Mouse (Mus musculus): ENCODE measurements around the gene Agtr1a. TPM values are rescaled to one million over a fixed set of nuclear protein-coding genes. Genes with fewer than 3 reads are reported as not detected.

Gene Agtr1a
- polyA plus RNA-seq, 1 experiment from 2014 or later, result 1.6 TPM

DNA sequence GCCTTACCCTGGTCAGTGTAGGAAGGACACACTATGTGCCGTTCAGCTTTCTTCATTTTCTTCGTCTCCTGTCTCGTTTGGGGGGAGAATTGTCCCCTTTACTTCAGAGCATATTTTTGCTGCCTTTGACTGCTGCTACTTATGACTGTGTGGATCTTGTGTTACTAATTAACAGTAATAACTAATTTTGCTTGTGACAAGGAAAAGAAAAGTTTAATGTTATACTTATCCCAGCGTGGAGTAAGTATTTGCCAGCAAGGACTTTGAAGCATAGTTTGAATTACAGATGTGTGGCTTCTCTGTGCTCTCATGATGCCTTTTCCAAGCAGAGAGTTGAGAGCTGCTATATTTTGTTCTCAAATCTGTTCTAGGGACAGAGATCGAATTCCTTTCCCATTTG lies 2.3 kb downstream of the Agtr1a start:
- H3K4me3 ChIP-seq (ENCODE audit: low read depth, low read length), result no peak overlapping the region
- H3K9me3 ChIP-seq (ENCODE audit: control insufficient read depth, low read length), result no peaks in the 10 kb centered on the region
- H3K27me3 ChIP-seq (ENCODE audit: control insufficient read depth, insufficient read depth, low read length), result no peaks in the 10 kb centered on the region
- H3K36me3 ChIP-seq (ENCODE audit: control insufficient read depth, insufficient read depth, low read length), result no peaks in the 10 kb centered on the region
- no peak overlapping the region for H3K9ac ChIP-seq (replicated peaks; ENCODE audit: low read depth, low read length)
- ATAC-seq (ENCODE audit: low read depth), result no peak
- H3K4me2 ChIP-seq (ENCODE audit: low read depth, low read length), result no peak overlapping the region
- WGBS, result 91% methylated on average over 5 of the region's 5 CpGs
- no peak overlapping the region for H3K27ac ChIP-seq (ENCODE audit: low read depth, low read length)
- no peaks in the 10 kb centered on the region for H3K4me1 ChIP-seq (ENCODE audit: control insufficient read depth, insufficient read depth, low read length)

DNA sequence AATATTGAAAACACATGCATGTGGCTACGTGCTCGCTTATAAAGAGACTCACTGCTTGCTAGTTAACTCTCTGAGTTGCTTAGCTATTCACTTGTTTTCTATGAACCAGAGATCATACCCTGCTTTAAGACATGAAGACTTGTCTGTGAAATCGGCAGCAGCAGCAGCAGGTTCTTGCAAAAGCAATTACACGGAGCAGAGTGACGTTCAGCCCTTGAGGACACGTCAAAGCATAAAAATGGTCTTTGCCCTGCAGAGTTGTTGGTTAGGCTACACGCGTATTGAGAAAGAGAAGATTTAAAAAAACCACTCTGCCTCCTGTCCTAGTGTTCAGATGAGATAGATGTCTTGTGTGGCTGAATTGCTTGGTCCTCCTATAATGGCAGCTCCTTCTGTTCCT lies 3.7 kb downstream of the Agtr1a start:
- WGBS, result 83% methylated on average over 8 of the region's 8 CpGs

DNA sequence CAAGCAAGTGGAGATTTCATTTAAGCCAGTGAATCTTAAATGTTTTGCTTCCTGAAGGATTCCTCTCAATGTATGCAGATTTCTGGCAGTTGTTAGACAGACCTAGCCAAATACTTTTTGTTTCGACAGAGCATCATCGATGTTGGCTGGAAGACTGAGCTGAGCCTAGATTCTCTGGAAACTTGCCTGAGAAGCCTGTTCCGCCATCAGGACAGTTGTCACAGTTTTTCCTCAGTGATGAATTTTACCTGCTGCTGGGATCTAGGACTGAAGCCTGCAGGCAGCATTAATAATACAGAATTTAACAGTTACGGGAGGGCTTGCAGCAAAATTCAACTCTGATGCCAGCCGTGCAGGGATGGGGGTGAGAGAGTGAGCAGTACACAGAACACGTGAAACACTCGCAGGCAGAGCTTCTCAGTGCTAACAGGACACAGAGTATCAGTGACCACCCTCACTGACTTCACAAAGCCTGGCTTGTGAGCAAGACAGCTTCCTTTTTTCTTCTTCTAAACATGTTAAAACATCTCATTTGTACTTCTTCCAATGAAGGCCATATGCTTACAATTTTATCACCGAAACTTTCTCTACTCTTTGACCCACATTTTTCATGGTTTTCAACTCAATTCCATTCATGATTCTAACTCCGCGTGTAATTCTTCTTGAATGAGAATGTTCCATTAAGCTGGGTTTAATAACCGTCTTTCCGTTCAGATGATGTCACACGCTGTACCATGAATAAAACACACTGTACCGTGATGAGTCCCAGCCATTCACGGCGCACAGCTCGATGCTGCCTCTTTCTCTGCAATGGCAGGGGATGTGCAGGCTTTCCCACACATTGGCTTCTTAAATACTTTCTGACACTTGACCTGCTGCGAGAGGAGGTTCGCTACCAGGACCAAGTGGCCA lies 6.0 kb downstream of the Agtr1a start:
- H3K27me3 ChIP-seq (ENCODE audit: control insufficient read depth, insufficient read depth, low read length), result no peaks in the 10 kb centered on the region
- H3K4me2 ChIP-seq (ENCODE audit: low read depth, low read length), result no peak overlapping the region
- H3K36me3 ChIP-seq (ENCODE audit: control insufficient read depth, insufficient read depth, low read length), result no peaks in the 10 kb centered on the region
- no peaks in the 10 kb centered on the region for H3K9me3 ChIP-seq (ENCODE audit: control insufficient read depth, low read length)
- no peak overlapping the region for H3K9ac ChIP-seq (replicated peaks; ENCODE audit: low read depth, low read length)
- peak; percentile 75; the same call in 1 of the 2 replicates for ATAC-seq (ENCODE audit: low read depth)
- H3K27ac ChIP-seq (ENCODE audit: low read depth, low read length), result no peak overlapping the region
- H3K4me3 ChIP-seq (ENCODE audit: low read depth, low read length), result no peak overlapping the region
- no peaks in the 10 kb centered on the region for H3K4me1 ChIP-seq (ENCODE audit: control insufficient read depth, insufficient read depth, low read length)
- 63% methylated on average over 19 of the region's 19 CpGs for WGBS

More for the DNA sequence above, 3.7 kb downstream of the Agtr1a start:
- no peak for ATAC-seq (ENCODE audit: low read depth)
- H3K27me3 ChIP-seq (ENCODE audit: control insufficient read depth, insufficient read depth, low read length), result no peaks in the 10 kb centered on the region
- no peak overlapping the region for H3K9ac ChIP-seq (replicated peaks; ENCODE audit: low read depth, low read length)
- no peak overlapping the region for H3K4me2 ChIP-seq (ENCODE audit: low read depth, low read length)
- no peaks in the 10 kb centered on the region for H3K9me3 ChIP-seq (ENCODE audit: control insufficient read depth, low read length)
- H3K4me1 ChIP-seq (ENCODE audit: control insufficient read depth, insufficient read depth, low read length), result no peaks in the 10 kb centered on the region
- H3K4me3 ChIP-seq (ENCODE audit: low read depth, low read length), result no peak overlapping the region
- no peak overlapping the region for H3K27ac ChIP-seq (ENCODE audit: low read depth, low read length)
- H3K36me3 ChIP-seq (ENCODE audit: control insufficient read depth, insufficient read depth, low read length), result no peaks in the 10 kb centered on the region

DNA sequence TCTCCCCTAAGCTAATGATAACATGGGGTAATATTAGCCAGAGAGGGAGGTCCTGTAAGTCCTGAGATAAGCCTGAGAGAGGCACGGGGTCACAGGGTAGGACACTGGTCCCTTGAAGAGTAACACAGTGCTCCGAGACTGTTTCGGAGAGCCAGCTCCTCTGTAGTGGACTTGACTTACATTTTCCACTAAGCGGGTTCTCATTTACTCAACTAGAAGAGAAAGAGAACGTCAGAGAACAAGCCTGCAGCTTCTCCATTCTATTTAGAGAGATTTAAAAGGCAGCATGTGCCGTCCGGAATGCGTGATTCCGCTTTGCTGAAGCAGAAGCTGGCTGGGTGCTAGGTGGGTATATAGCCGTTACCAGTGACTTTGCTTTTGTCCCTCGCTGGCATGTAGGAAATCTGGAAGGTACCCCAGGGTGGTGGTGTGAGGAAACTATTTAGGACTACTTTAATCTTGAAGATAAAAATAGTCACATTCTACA lies 9.2 kb downstream of the Agtr1a start:
- no peaks in the 10 kb centered on the region for H3K27me3 ChIP-seq (ENCODE audit: control insufficient read depth, insufficient read depth, low read length)
- WGBS, result 91% methylated on average over 11 of the region's 11 CpGs
- no peak overlapping the region for H3K9ac ChIP-seq (replicated peaks; ENCODE audit: low read depth, low read length)
- no peak overlapping the region for H3K4me3 ChIP-seq (ENCODE audit: low read depth, low read length)
- no peak overlapping the region for H3K27ac ChIP-seq (ENCODE audit: low read depth, low read length)
- no peaks in the 10 kb centered on the region for H3K36me3 ChIP-seq (ENCODE audit: control insufficient read depth, insufficient read depth, low read length)
- no peaks in the 10 kb centered on the region for H3K9me3 ChIP-seq (ENCODE audit: control insufficient read depth, low read length)
- ATAC-seq (ENCODE audit: low read depth), result no peak
- H3K4me2 ChIP-seq (ENCODE audit: low read depth, low read length), result no peak overlapping the region
- no peaks in the 10 kb centered on the region for H3K4me1 ChIP-seq (ENCODE audit: control insufficient read depth, insufficient read depth, low read length)

DNA sequence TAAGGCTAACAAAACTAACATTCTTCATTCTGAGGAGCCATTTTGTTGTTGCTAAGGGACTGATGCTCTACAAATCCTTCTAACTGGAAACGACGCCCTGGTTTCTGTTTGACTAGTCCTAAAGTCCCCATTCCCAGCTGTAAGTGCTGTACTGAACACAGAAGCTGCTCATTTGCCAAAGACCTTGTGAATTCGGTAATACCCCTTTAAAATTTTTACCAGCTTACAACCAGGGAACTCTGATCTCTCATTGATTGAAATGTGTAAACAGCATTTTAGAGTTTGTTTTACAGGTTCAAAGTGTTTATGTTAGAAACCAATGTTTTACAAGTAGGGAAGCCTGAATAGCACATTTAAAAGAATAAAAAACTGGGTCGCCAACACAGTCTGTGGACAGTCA lies 10.6 kb downstream of the Agtr1a start:
- H3K4me2 ChIP-seq (ENCODE audit: low read depth, low read length), result no peak overlapping the region
- no peaks in the 10 kb centered on the region for H3K27me3 ChIP-seq (ENCODE audit: control insufficient read depth, insufficient read depth, low read length)
- H3K4me1 ChIP-seq (ENCODE audit: control insufficient read depth, insufficient read depth, low read length), result no peaks in the 10 kb centered on the region
- ATAC-seq (ENCODE audit: low read depth), result no peak
- no peak overlapping the region for H3K9ac ChIP-seq (replicated peaks; ENCODE audit: low read depth, low read length)
- no peaks in the 10 kb centered on the region for H3K36me3 ChIP-seq (ENCODE audit: control insufficient read depth, insufficient read depth, low read length)
- H3K4me3 ChIP-seq (ENCODE audit: low read depth, low read length), result no peak overlapping the region
- no peaks in the 10 kb centered on the region for H3K9me3 ChIP-seq (ENCODE audit: control insufficient read depth, low read length)
- no peak overlapping the region for H3K27ac ChIP-seq (ENCODE audit: low read depth, low read length)
- 88% methylated on average over 4 of the region's 4 CpGs for WGBS

DNA sequence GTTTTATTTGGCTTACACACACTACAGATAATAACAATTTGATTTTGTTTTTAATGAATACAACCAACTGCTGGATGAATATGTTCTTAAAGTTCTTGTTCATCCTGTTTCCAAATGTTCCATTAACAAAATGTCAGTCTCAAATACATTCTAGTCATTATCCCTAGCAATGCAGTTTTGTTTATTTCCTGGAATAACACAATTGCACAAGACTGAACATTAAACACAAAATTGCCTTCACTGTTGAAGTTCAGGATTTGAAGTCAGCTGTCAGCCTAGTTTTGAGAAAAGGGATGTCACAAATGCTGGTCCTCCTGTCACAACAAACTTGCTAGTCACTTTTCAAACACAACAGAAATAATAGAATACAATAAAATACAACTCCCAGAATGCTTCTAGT lies 12.1 kb downstream of the Agtr1a start:
- Histone ChIP-seq H3K9me3 (ENCODE audit: control insufficient read depth, low read length) (no peaks in the 10 kb centered on the region), H3K4me2 (ENCODE audit: low read depth, low read length) (no peak overlapping the region), H3K36me3 (ENCODE audit: control insufficient read depth, insufficient read depth, low read length) (no peaks in the 10 kb centered on the region), H3K27ac (ENCODE audit: low read depth, low read length) (no peak overlapping the region), H3K4me3 (ENCODE audit: low read depth, low read length) (no peak overlapping the region), H3K9ac (replicated peaks; ENCODE audit: low read depth, low read length) (no peak overlapping the region), H3K4me1 (ENCODE audit: control insufficient read depth, insufficient read depth, low read length) (no peaks in the 10 kb centered on the region), H3K27me3 (ENCODE audit: control insufficient read depth, insufficient read depth, low read length) (no peaks in the 10 kb centered on the region)
- no peak for ATAC-seq (ENCODE audit: low read depth)

DNA sequence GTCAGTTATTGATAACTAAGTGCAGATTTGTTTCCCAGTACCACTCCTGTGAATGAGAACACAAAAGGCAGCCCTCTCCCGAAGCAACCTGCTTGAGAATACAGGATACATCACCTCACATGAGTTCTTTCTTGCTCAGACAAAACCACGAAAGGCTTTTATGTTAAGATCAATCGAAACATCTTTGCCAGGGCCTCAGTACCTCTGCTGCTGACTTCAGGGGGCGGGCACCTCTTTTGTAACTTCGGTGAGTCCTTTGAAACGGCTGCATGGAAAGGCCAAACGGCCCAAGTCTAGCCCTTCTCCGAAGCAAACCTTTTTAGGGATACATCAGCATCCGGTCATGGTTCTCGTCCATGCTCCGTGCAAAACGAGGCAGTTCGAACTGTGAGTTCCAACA lies 15.7 kb downstream of the Agtr1a start:
- H3K4me3 ChIP-seq (ENCODE audit: low read depth, low read length), result no peak overlapping the region
- ATAC-seq (ENCODE audit: low read depth), result no peak
- WGBS, result 49% methylated on average over 13 of the region's 13 CpGs

DNA sequence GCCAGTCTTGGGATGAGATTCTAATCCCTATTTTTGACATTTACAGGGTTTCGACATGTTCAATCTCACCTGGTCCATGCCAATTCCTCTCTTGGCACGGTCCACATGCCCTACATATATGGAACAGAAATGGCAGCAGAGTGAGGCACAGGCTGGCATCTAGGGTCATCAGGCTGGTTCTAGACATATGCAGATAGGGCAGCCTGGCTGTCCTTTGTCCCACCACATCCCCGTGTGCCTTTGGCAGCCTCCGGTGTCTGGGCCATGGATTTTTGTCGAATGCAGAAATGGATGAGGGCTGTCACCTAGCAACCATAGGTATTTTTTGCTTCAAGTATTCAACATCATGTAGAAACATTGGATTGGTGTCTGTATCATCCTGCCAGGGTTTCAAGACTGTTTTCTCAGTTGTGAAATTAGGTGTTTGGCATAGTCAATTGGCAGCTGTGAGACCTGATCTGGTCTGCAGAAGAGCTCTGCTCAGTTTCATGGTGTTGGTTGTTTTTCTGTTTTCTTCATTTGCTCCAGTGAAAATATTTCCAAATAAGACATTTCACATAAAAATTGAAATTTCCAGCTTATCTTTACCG lies 18.8 kb downstream of the Agtr1a start:
- Histone ChIP-seq H3K36me3 (ENCODE audit: control insufficient read depth, insufficient read depth, low read length) (no peaks in the 10 kb centered on the region), H3K4me1 (ENCODE audit: control insufficient read depth, insufficient read depth, low read length) (no peaks in the 10 kb centered on the region), H3K4me3 (ENCODE audit: low read depth, low read length) (no peak overlapping the region), H3K9ac (replicated peaks; ENCODE audit: low read depth, low read length) (no peak overlapping the region), H3K4me2 (ENCODE audit: low read depth, low read length) (no peak overlapping the region), H3K27ac (ENCODE audit: low read depth, low read length) (no peak overlapping the region), H3K27me3 (ENCODE audit: control insufficient read depth, insufficient read depth, low read length) (no peaks in the 10 kb centered on the region), H3K9me3 (ENCODE audit: control insufficient read depth, low read length) (no peaks in the 10 kb centered on the region)
- 91% methylated on average over 6 of the region's 6 CpGs for WGBS
- ATAC-seq (ENCODE audit: low read depth), result no peak

More for the DNA sequence above, 15.7 kb downstream of the Agtr1a start:
- H3K36me3 ChIP-seq (ENCODE audit: control insufficient read depth, insufficient read depth, low read length), result no peaks in the 10 kb centered on the region
- H3K27ac ChIP-seq (ENCODE audit: low read depth, low read length), result no peak overlapping the region
- no peaks in the 10 kb centered on the region for H3K9me3 ChIP-seq (ENCODE audit: control insufficient read depth, low read length)
- H3K4me1 ChIP-seq (ENCODE audit: control insufficient read depth, insufficient read depth, low read length), result no peaks in the 10 kb centered on the region
- H3K9ac ChIP-seq (replicated peaks; ENCODE audit: low read depth, low read length), result no peak overlapping the region
- H3K27me3 ChIP-seq (ENCODE audit: control insufficient read depth, insufficient read depth, low read length), result no peaks in the 10 kb centered on the region
- no peak overlapping the region for H3K4me2 ChIP-seq (ENCODE audit: low read depth, low read length)

DNA sequence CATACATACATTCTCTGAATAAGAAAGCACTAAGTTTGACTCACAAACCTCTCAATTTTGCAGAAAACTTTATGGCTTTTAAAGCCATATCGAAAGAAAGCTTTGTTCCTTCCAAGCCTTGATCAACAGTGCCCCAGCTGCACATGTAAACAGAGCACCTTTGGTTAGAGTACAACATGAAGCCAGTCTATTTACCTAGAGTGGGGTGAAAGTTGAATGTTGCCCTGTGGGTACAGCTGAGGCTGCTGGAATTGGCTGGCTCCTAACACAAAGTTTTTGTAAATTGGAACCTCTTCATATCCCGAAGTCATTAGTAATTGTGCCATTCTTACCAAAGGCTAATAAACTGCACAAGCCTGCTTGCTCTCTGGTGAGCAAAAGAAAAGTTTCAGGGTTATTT lies 19.7 kb downstream of the Agtr1a start:
- no peaks in the 10 kb centered on the region for H3K27me3 ChIP-seq (ENCODE audit: control insufficient read depth, insufficient read depth, low read length)
- H3K4me2 ChIP-seq (ENCODE audit: low read depth, low read length), result no peak overlapping the region
- H3K4me3 ChIP-seq (ENCODE audit: low read depth, low read length), result no peak overlapping the region
- no peak for ATAC-seq (ENCODE audit: low read depth)
- no peaks in the 10 kb centered on the region for H3K36me3 ChIP-seq (ENCODE audit: control insufficient read depth, insufficient read depth, low read length)
- WGBS, result 93% methylated on average over 2 of the region's 2 CpGs
- H3K27ac ChIP-seq (ENCODE audit: low read depth, low read length), result no peak overlapping the region
- H3K9ac ChIP-seq (replicated peaks; ENCODE audit: low read depth, low read length), result no peak overlapping the region
- no peaks in the 10 kb centered on the region for H3K4me1 ChIP-seq (ENCODE audit: control insufficient read depth, insufficient read depth, low read length)
- H3K9me3 ChIP-seq (ENCODE audit: control insufficient read depth, low read length), result no peaks in the 10 kb centered on the region

Data from neural tube, embryonic 14.5 days (tissue).